Mouse (Mus musculus) kidney, embryonic 14.5 days (tissue): ENCODE measurements around the gene Bfsp1. TPM values are rescaled to one million over a fixed set of nuclear protein-coding genes. Genes with fewer than 3 reads are reported as not detected.

Experiments used
- ATAC-seq: fragments of 200-750 bp; cut with Nextera tagmentation; 2 replicates; pipeline ENCODE4 v1.8.0; 2017; ENCODE audit warnings: moderate number of reproducible peaks, mild to moderate bottlenecking, moderate TSS enrichment, moderate library complexity; ENCODE audit not compliant: low FRiP score, low TSS enrichment
- H3K27ac ChIP-seq: fragments of 300-500 bp; sonication (generic); 2 replicates; pipeline ENCODE4 v1.5.1; 2014; ENCODE audit warnings: low read depth, mild to moderate bottlenecking, low read length, moderate library complexity, mixed read lengths
- H3K27me3 ChIP-seq: fragments of 300-500 bp; sonication (generic); 2 replicates; pipeline ENCODE4 v1.6.1; 2014; ENCODE audit warnings: mild to moderate bottlenecking, low read length; ENCODE audit not compliant: control insufficient read depth, insufficient read depth
- H3K36me3 ChIP-seq: fragments of 300-500 bp; sonication (generic); 2 replicates; pipeline ENCODE4 v1.6.1; 2014; ENCODE audit warnings: low read length, mixed read lengths; ENCODE audit not compliant: control insufficient read depth, insufficient read depth
- H3K4me1 ChIP-seq: fragments of 300-500 bp; sonication (generic); 2 replicates; pipeline ENCODE4 v1.6.1; 2014; ENCODE audit warnings: low read length, mixed read lengths; ENCODE audit not compliant: control insufficient read depth, insufficient read depth
- H3K4me2 ChIP-seq: fragments of 300-500 bp; sonication (generic); replicated peaks from 2 replicates; pipeline ENCODE4 v1.6.1; 2014; ENCODE audit warnings: low read depth, mild to moderate bottlenecking, low read length
- H3K4me3 ChIP-seq: fragments of 300-500 bp; sonication (generic); 2 replicates; pipeline ENCODE4 v1.5.1; 2014; ENCODE audit warnings: mild to moderate bottlenecking, low read length
- H3K9ac ChIP-seq: fragments of 300-500 bp; sonication (generic); 2 replicates; pipeline ENCODE4 v1.6.1; 2014; ENCODE audit warnings: low read depth, mild to moderate bottlenecking, low read length, moderate library complexity
- H3K9me3 ChIP-seq: fragments of 300-500 bp; sonication (generic); 2 replicates; pipeline ENCODE4 v1.6.1; 2016; ENCODE audit warnings: low read length; ENCODE audit not compliant: control insufficient read depth
- WGBS: fragments of 180-500 bp; shearing (Covaris S2); extraction: QIAGEN DNeasy Blood & Tissue Kit; methylation state at CpG from one replicate; pipeline ENCODE4 v1.1.7; 2014; 5-methylcytosine and 5-hydroxymethylcytosine counted together
- polyA plus RNA-seq: library from polyadenylated mRNA; unstranded; fragments of >200 nt; fragmentation: Nextera tagmentation; extraction: Ambion mirVana; gene quantifications from 2 replicates; pipeline ENCODE4 v1.2.1, GENCODE M21; 2014

Bfsp1 gene
- polyA plus RNA-seq = 1.0 and 1.7 TPM in 2 replicates

- Histone ChIP-seq H3K4me3 (peak within 1 kb of the TSS; percentile 42), H3K27me3 (no peaks in the 10 kb centered on the region; the same call in 1 of the 2 replicates), H3K9ac (peak within 1 kb of the TSS; percentile 80), H3K27ac (no peak within 1 kb of the TSS), H3K4me1 (peaks cover 3% of the 10 kb centered on the region; the same call in 1 of the 2 replicates), H3K4me2 (peak within 1 kb of the TSS; percentile 87), H3K36me3 (no peaks in the 10 kb centered on the region), H3K9me3 (no peaks in the 10 kb centered on the region)
- WGBS = 3% methylated on average over 85 of the region's 86 CpGs
- peak; percentile 76 for ATAC-seq
These were observed at the start of gene Bfsp1 for GRCm38 (mm10) chr2:143862484-143863231. Gene Bfsp1, minus strand, starts transcription at chr2:143863173.

GRCm38 (mm10) chr2:143912199-143912598, 49.2 kb upstream of the Bfsp1 start:
- no peaks in the 10 kb centered on the region for H3K9me3 ChIP-seq
- peaks cover 11% of the 10 kb centered on the region for H3K4me1 ChIP-seq
- H3K36me3 ChIP-seq = no peaks in the 10 kb centered on the region
- 91% methylated on average over 2 of the region's 2 CpGs for WGBS
- H3K9ac ChIP-seq = no peak overlapping the region
- H3K4me3 ChIP-seq = no peak overlapping the region
- no peak for ATAC-seq
- H3K4me2 ChIP-seq = no peak overlapping the region
- H3K27ac ChIP-seq = no peak overlapping the region
- H3K27me3 ChIP-seq = no peaks in the 10 kb centered on the region

GRCm38 (mm10) chr2:143909230-143909629, 46.3 kb upstream of the Bfsp1 start:
- Histone ChIP-seq H3K9me3 (no peaks in the 10 kb centered on the region), H3K4me2 (no peak overlapping the region), H3K4me3 (no peak overlapping the region), H3K4me1 (no peaks in the 10 kb centered on the region), H3K9ac (no peak overlapping the region), H3K27me3 (no peaks in the 10 kb centered on the region), H3K36me3 (no peaks in the 10 kb centered on the region), H3K27ac (no peak overlapping the region)
- ATAC-seq = no peak
- WGBS = 79% methylated on average over 2 of the region's 2 CpGs

- Histone ChIP-seq H3K9ac (no peak overlapping the region), H3K4me3 (no peak overlapping the region), H3K36me3 (no peaks in the 10 kb centered on the region), H3K4me1 (no peaks in the 10 kb centered on the region), H3K9me3 (no peaks in the 10 kb centered on the region), H3K27ac (no peak overlapping the region), H3K4me2 (no peak overlapping the region), H3K27me3 (no peaks in the 10 kb centered on the region)
- WGBS = 79% methylated on average over 5 of the region's 5 CpGs
- ATAC-seq = no peak
These were observed 41.9 kb upstream of the Bfsp1 start for GRCm38 (mm10) chr2:143904896-143905295.

- 65% methylated on average over 9 of the region's 9 CpGs for WGBS
These were observed 40.5 kb upstream of the Bfsp1 start for GRCm38 (mm10) chr2:143903376-143904045.

GRCm38 (mm10) chr2:143900821-143901351, 37.9 kb upstream of the Bfsp1 start:
- H3K36me3 ChIP-seq = no peaks in the 10 kb centered on the region
- H3K27ac ChIP-seq = no peak overlapping the region
- 72% methylated on average over 5 of the region's 5 CpGs for WGBS
- H3K9me3 ChIP-seq = no peaks in the 10 kb centered on the region
- no peak overlapping the region for H3K4me3 ChIP-seq
- no peak overlapping the region for H3K4me2 ChIP-seq
- no peak overlapping the region for H3K9ac ChIP-seq
- H3K27me3 ChIP-seq = no peaks in the 10 kb centered on the region
- H3K4me1 ChIP-seq = no peaks in the 10 kb centered on the region
- no peak for ATAC-seq

More at GRCm38 (mm10) chr2:143903376-143904045, 40.5 kb upstream of the Bfsp1 start:
- no peak overlapping the region for H3K4me2 ChIP-seq
- no peak overlapping the region for H3K4me3 ChIP-seq
- H3K27ac ChIP-seq = no peak overlapping the region
- H3K9me3 ChIP-seq = no peaks in the 10 kb centered on the region
- no peaks in the 10 kb centered on the region for H3K4me1 ChIP-seq
- H3K36me3 ChIP-seq = no peaks in the 10 kb centered on the region
- no peaks in the 10 kb centered on the region for H3K27me3 ChIP-seq
- no peak overlapping the region for H3K9ac ChIP-seq
- no peak for ATAC-seq

- Histone ChIP-seq H3K27ac (no peak overlapping the region), H3K9me3 (no peaks in the 10 kb centered on the region), H3K4me1 (no peaks in the 10 kb centered on the region), H3K9ac (no peak overlapping the region), H3K36me3 (no peaks in the 10 kb centered on the region), H3K4me3 (no peak overlapping the region), H3K27me3 (no peaks in the 10 kb centered on the region), H3K4me2 (no peak overlapping the region)
- ATAC-seq = no peak
- 86% methylated on average over 9 of the region's 9 CpGs for WGBS
These were observed 36.7 kb upstream of the Bfsp1 start for GRCm38 (mm10) chr2:143899470-143900220.

GRCm38 (mm10) chr2:143891302-143892048, 28.5 kb upstream of the Bfsp1 start:
- H3K9me3 ChIP-seq = no peaks in the 10 kb centered on the region
- H3K4me2 ChIP-seq = no peak overlapping the region
- no peaks in the 10 kb centered on the region for H3K4me1 ChIP-seq
- no peak for ATAC-seq
- H3K4me3 ChIP-seq = no peak overlapping the region
- WGBS = 86% methylated on average over 10 of the region's 10 CpGs
- no peak overlapping the region for H3K27ac ChIP-seq
- H3K36me3 ChIP-seq = no peaks in the 10 kb centered on the region
- H3K27me3 ChIP-seq = no peaks in the 10 kb centered on the region
- no peak overlapping the region for H3K9ac ChIP-seq
